Mouse (Mus musculus) hindbrain, embryonic 14.5 days (tissue): ENCODE measurements around the gene Usp40. TPM values are rescaled to one million over a fixed set of nuclear protein-coding genes. Genes with fewer than 3 reads are reported as not detected.
A peak's percentile ranks its signal among the peaks of the same experiment; 100 is the strongest.
"Not testable (repeated sequence)": the region's sequence is repeated elsewhere in the genome, so short reads cannot be mapped to it uniquely, and the experiment has no call there.

Source experiments
- ATAC-seq: fragments of 200-750 bp; cut with Nextera tagmentation; 2 replicates; pipeline ENCODE4 v1.8.0; 2017; ENCODE audit warnings: moderate number of reproducible peaks, mild to moderate bottlenecking, moderate TSS enrichment, moderate library complexity; ENCODE audit not compliant: low FRiP score
- DNase-seq: peaks from one replicate; pipeline ENCODE4 v3.0.0-alpha.2; 2015; ENCODE audit warnings: low spot score
- H3K27ac ChIP-seq: fragments of 300-500 bp; sonication (generic); 2 replicates; pipeline ENCODE4 v1.5.1; 2014; ENCODE audit warnings: mild to moderate bottlenecking, moderate library complexity
- H3K27me3 ChIP-seq: fragments of 300-500 bp; sonication (generic); 2 replicates; pipeline ENCODE4 v1.6.1; 2014; ENCODE audit warnings: mild to moderate bottlenecking, low read length, mixed read lengths; ENCODE audit not compliant: control insufficient read depth, insufficient read depth
- H3K36me3 ChIP-seq: fragments of 300-500 bp; sonication (generic); replicated peaks from 2 replicates; pipeline ENCODE4 v1.6.1; 2014; ENCODE audit not compliant: control insufficient read depth, insufficient read depth
- H3K4me1 ChIP-seq: fragments of 300-500 bp; sonication (generic); replicated peaks from 2 replicates; pipeline ENCODE4 v1.6.1; 2014; ENCODE audit warnings: antibody characterized with exemption, low read length, mixed read lengths; ENCODE audit not compliant: control insufficient read depth, insufficient read depth
- H3K4me2 ChIP-seq: fragments of 300-500 bp; sonication (generic); replicated peaks from 2 replicates; pipeline ENCODE4 v1.6.1; 2014; ENCODE audit warnings: mild to moderate bottlenecking, moderate library complexity
- H3K4me3 ChIP-seq: fragments of 300-500 bp; sonication (generic); replicated peaks from 2 replicates; pipeline ENCODE4 v1.5.1; 2014; ENCODE audit warnings: mild to moderate bottlenecking, low read length
- H3K9ac ChIP-seq: fragments of 300-500 bp; sonication (generic); 2 replicates; pipeline ENCODE4 v1.6.1; 2014
- H3K9me3 ChIP-seq: fragments of 300-500 bp; sonication (generic); 2 replicates; pipeline ENCODE4 v1.6.1; 2016; ENCODE audit warnings: low read length; ENCODE audit not compliant: control insufficient read depth
- WGBS: fragments of 180-500 bp; shearing (Covaris S2); extraction: QIAGEN DNeasy Blood & Tissue Kit; methylation state at CpG from one replicate; pipeline ENCODE4 v1.1.7; 2014; 5-methylcytosine and 5-hydroxymethylcytosine counted together
- polyA plus RNA-seq: library from polyadenylated mRNA; unstranded; fragments of >200 nt; fragmentation: Nextera tagmentation; extraction: Ambion mirVana; gene quantifications from 2 replicates; pipeline ENCODE4 v1.2.1, GENCODE M21; 2014

Gene Usp40
- polyA plus RNA-seq = 15.5 and 20.5 TPM in 2 replicates

DNA sequence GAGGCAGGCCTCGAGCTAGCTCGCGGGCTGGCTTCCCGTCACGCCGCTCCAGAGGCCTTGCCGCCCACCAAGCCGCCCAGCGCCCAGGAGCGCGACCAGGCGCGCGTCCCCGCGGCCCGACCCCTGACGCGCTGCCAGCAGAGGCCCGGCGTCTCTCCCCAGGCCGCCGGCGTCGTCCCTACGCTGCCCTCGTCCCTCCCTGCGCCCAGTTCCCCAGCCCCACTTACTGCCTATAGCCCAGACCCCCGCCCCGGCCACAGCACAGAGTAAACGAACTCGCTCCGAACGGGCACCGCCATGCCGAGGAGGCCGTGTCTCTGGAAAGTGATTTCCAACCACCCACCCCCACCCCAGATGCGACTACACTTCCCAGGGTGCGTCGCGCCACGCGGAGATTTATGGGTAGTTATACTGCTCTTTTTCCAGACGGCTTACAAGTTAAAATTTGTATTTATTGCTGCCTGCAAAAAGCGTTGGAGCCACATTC lies at the start of gene Usp40:
Usp40 (minus strand) TSS at position 341 of the 487 bp plus-strand sequence.
- Histone ChIP-seq H3K4me3 (peak within 1 kb of the TSS; percentile 78), H3K36me3 (peaks cover 15% of the 10 kb centered on the region), H3K27ac (peak within 1 kb of the TSS; percentile 96), H3K27me3 (no peaks in the 10 kb centered on the region), H3K4me2 (peak within 1 kb of the TSS; percentile 72), H3K9me3 (no peaks in the 10 kb centered on the region), H3K4me1 (peaks cover 14% of the 10 kb centered on the region), H3K9ac (peak within 1 kb of the TSS; percentile 83)
- WGBS = under 1% methylated on average over 44 of the region's 45 CpGs
- DNase-seq (peak; percentile 82), ATAC-seq (peak; percentile 96)

DNA sequence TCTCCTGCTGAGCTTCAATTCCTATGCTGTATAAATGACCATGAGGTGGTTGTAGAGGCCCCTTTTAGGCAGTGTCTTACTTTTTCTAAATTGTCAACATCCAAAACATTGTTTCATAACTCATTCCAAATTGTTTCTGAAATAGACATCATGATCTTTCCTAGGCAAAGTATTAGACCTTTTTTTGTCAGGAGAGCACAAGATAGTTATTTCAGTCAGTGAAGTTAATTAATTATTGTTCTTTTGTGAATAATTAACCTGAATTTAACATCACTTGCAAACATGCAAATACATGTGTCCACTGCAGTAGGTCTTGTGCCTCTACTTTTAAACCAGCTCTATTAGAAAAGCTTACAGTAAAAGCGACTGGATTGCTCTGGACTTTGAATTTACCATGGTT lies 46.7 kb upstream of the Usp40 start, which contains the start of gene Ugt1a10:
Ugt1a10 (plus strand) TSS at position 301 of the 400 bp plus-strand sequence.
- Histone ChIP-seq H3K4me1 (no peaks in the 10 kb centered on the region), H3K4me2 (no peak within 1 kb of the TSS), H3K4me3 (no peak within 1 kb of the TSS), H3K27me3 (no peaks in the 10 kb centered on the region), H3K36me3 (no peaks in the 10 kb centered on the region), H3K9me3 (no peaks in the 10 kb centered on the region), H3K9ac (no peak within 1 kb of the TSS), H3K27ac (no peak within 1 kb of the TSS)
- 92% methylated on average over 1 of the region's 1 CpGs for WGBS
- ATAC-seq (no peak), DNase-seq (no peak)

DNA sequence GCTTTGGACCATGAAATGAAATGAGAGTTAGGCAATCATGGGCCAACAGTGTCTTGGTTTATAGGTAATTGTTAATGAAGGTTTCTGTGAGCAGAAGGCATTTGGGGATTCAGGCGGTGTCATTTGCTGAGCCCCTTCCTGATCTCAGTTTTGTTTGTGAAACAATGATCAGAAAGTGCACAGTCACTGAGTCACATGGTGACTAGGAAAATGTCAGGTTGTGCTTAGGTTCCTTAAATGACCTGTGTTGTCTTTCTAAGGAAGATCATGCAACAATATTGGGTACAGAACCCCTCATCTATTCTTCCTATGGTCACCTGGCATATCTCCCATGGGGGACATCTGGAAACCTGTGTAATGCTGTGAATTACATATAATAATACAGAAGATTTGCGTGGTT lies 39.1 kb upstream of the Usp40 start:
- not testable (repeated sequence) for H3K4me2 ChIP-seq, H3K4me3 ChIP-seq, DNase-seq, ATAC-seq, H3K4me1 ChIP-seq, H3K9me3 ChIP-seq, H3K27ac ChIP-seq, H3K9ac ChIP-seq, H3K27me3 ChIP-seq, H3K36me3 ChIP-seq
- WGBS = 84% methylated on average over 2 of the region's 2 CpGs

DNA sequence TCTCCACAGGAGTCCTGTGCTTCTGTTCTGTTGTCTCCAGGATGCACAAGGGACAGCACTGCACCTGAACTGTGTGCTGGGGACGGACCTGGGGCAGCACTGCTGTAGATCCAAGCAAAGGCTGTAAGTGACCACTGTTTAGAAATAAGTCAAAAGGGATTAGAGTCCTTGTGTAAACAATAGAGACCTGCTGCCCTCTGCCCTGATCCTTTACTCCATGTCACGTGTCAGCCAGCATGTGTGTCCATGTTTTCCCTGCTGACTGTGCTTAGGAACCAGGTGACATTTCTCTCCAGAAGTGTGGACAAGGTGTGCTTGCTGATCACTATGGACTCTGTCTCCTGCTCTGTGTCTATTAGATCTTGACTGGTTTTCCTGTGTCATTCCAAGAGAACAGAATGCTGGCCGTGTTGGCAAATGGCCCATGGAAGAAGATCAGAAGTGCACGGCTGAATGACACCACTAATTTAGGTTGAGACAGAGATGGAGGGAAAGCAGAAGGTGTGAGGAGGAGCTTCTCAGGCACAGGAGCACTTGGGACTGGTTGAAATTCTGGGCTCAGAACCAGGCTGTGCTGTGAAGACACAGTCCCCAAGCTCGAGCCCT lies 36.6 kb upstream of the Usp40 start:
- ATAC-seq, H3K9ac ChIP-seq, H3K36me3 ChIP-seq, H3K27ac ChIP-seq, H3K9me3 ChIP-seq, DNase-seq, H3K4me3 ChIP-seq, H3K4me1 ChIP-seq, H3K4me2 ChIP-seq, H3K27me3 ChIP-seq: not testable (repeated sequence)
- WGBS = 87% methylated on average over 3 of the region's 5 CpGs

DNA sequence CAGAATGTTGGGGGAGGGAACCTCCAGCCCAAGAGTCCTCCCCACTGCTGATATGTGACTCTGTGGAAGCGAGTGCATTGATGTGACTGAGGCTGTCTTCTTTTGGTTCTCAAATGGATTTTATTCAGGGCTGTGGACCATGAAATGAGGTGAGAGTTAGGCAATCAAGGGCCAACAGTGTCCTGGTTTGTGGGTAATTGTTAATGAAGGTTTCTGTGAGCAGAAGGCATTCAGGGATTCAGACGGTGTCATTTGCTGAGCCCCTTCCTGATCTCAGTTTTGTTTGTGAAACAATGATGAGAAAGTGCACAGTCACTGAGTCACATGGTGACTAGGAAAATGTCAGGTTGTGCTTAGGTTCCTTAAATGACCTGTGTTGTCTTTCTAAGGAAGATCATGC lies 34.7 kb upstream of the Usp40 start:
- not testable (repeated sequence) for H3K9ac ChIP-seq, DNase-seq, ATAC-seq, H3K9me3 ChIP-seq, H3K36me3 ChIP-seq, H3K27me3 ChIP-seq, H3K4me1 ChIP-seq, H3K4me2 ChIP-seq, H3K27ac ChIP-seq, H3K4me3 ChIP-seq
- 25% methylated on average over 1 of the region's 2 CpGs for WGBS

DNA sequence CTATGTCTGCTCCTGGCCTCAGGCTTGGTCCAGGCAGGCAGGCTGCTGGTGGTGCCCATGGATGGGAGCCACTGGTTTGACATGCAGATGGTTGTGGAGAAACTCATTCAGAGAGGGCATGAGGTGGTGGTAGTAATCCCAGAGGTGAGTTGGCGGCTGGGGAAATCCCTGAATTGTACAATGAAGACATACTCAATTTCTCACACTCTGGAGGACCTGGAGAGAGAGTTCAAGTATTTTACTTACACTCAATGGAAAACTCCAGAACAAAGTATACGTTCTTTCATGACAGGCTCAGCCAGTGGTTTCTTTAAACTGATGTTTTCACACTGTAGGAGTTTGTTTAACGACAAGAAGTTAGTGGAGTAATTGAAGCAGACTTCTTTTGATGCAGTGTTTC lies 16.9 kb upstream of the Usp40 start:
- not testable (repeated sequence) for H3K4me2 ChIP-seq, H3K27me3 ChIP-seq, DNase-seq, H3K36me3 ChIP-seq, H3K4me3 ChIP-seq, H3K27ac ChIP-seq, ATAC-seq, H3K9ac ChIP-seq, H3K4me1 ChIP-seq, H3K9me3 ChIP-seq
- 78% methylated on average over 3 of the region's 3 CpGs for WGBS

DNA sequence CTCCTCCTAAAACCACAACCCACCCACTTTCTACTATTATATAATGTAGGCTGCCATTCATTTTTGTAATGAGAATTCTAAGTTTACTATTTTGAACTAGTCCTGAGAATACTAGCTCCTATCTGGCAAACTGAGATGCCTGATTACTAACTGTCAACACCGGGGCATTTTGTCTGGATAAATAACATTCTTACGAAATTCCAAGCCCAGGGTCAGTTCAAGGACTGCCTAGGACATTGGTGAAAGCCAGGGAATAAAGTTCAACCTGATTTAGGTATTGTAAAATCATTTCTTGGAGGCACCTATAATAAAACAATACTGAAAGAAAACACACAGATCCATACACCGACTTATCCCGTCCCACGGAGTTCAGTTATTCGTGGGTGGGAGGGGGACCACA lies 7.0 kb upstream of the Usp40 start:
- H3K9me3 ChIP-seq = no peaks in the 10 kb centered on the region
- DNase-seq = no peak
- no peak overlapping the region for H3K9ac ChIP-seq
- ATAC-seq = no peak
- no peak overlapping the region for H3K27ac ChIP-seq
- H3K36me3 ChIP-seq = no peaks in the 10 kb centered on the region
- 87% methylated on average over 6 of the region's 6 CpGs for WGBS
- H3K4me2 ChIP-seq = no peak overlapping the region
- H3K4me3 ChIP-seq = no peak overlapping the region
- no peaks in the 10 kb centered on the region for H3K27me3 ChIP-seq
- H3K4me1 ChIP-seq = no peaks in the 10 kb centered on the region

DNA sequence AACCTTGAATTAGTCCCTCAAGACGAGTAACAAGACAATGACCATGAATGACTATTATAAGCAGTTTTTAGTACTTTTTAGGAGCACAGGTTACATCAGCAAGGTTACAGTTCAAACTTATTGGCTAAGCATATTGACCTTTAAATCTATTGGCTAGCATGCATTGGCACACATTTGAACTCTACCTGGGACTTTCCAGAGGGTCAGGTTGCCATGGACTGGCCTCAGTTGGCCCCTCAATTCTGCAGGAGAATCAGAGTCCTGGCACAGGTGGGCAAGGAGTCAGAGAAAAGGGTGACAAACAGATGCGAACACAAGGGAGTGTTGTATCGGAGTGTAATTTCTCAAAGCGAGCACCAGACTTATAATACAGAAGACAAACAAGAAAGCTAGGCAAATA lies 6.3 kb upstream of the Usp40 start:
- 93% methylated on average over 4 of the region's 4 CpGs for WGBS
- H3K27ac ChIP-seq = no peak overlapping the region
- no peak for DNase-seq
- ATAC-seq = no peak
- H3K36me3 ChIP-seq = no peaks in the 10 kb centered on the region
- no peak overlapping the region for H3K4me2 ChIP-seq
- H3K27me3 ChIP-seq = no peaks in the 10 kb centered on the region
- no peaks in the 10 kb centered on the region for H3K4me1 ChIP-seq
- H3K4me3 ChIP-seq = no peak overlapping the region
- no peak overlapping the region for H3K9ac ChIP-seq
- no peaks in the 10 kb centered on the region for H3K9me3 ChIP-seq

DNA sequence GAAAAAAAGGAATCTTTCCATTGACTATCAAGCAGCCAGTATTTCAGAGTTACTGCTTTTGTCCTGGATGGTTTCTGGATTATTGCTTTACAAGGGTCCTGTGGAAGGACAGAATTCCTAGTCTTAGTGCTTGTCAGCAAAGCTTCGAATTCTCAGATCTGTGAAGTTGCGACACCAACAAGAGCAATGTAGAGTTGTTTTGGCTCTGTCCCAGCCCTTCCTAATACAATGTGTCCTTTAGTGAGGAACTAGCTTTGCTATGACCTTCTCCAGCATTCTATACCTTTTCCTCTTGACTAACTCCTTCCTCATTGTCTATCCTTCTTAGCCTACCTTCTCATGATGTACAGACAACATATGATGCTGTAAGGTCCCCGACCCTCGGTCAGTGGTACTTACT lies 5.8 kb upstream of the Usp40 start:
- WGBS = 93% methylated on average over 4 of the region's 4 CpGs
- H3K4me1 ChIP-seq = no peaks in the 10 kb centered on the region
- H3K4me2 ChIP-seq = no peak overlapping the region
- H3K9me3 ChIP-seq = no peaks in the 10 kb centered on the region
- no peak overlapping the region for H3K27ac ChIP-seq
- H3K9ac ChIP-seq = no peak overlapping the region
- ATAC-seq = no peak
- no peaks in the 10 kb centered on the region for H3K27me3 ChIP-seq
- H3K36me3 ChIP-seq = no peaks in the 10 kb centered on the region
- no peak overlapping the region for H3K4me3 ChIP-seq
- no peak for DNase-seq

DNA sequence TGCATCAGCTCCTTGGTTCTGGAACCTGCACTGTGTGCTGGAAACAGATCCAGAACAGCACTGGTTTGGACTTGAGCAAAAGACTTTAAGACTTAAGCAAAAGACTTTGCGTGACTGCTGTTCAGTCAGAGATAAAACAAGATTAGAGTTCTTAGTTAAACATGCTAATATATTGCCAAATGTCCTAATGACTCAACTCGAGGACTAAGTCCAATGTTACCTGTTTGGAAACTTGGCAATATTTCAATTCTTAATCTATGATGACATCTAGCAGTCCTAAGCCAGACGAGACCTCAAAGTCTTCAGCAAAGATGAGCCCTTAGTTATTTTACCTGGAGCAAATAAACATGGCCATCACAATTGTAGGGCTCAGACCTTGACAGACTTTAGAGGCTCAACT lies 5.4 kb upstream of the Usp40 start:
- Histone ChIP-seq H3K36me3 (no peaks in the 10 kb centered on the region), H3K4me3 (no peak overlapping the region), H3K9ac (no peak overlapping the region), H3K27me3 (no peaks in the 10 kb centered on the region), H3K4me1 (peaks cover 3% of the 10 kb centered on the region; the same call in 1 of the 2 replicates), H3K4me2 (no peak overlapping the region), H3K27ac (no peak overlapping the region), H3K9me3 (no peaks in the 10 kb centered on the region)
- ATAC-seq (no peak), DNase-seq (no peak)
- WGBS = 85% methylated on average over 3 of the region's 3 CpGs
